Mouse (Mus musculus): Measurements from ENCODE around the gene Sppl2b.

Sppl2b gene

GRCm38 (mm10) chr10:80897861-80898510 lies 42.9 kb downstream of the Sppl2b start:
- DNase-seq (ENCODE audit: low spot score in 2 of 2) = no peak

- DNase-seq (ENCODE audit: low spot score in 2 of 2) = no peak
Measured at GRCm38 (mm10) chr10:80899074-80899473, 44.0 kb downstream of the Sppl2b start.

GRCm38 (mm10) chr10:80899591-80900317 lies 44.7 kb downstream of the Sppl2b start:
- no peak for DNase-seq (ENCODE audit: low spot score in 2 of 2)

GRCm38 (mm10) chr10:80900318-80901247 lies 45.5 kb downstream of the Sppl2b start, which contains the start of gene Timm13:
Gene Timm13, minus strand, starts transcription at chr10:80900969.
- DNase-seq (ENCODE audit: low spot score in 2 of 2) = peak; percentile 98 to 99

- DNase-seq (ENCODE audit: low spot score in 2 of 2) = no peak
Measured at GRCm38 (mm10) chr10:80901409-80902272, 46.6 kb downstream of the Sppl2b start.

- DNase-seq (ENCODE audit: low spot score in 2 of 2) = no peak
Measured at GRCm38 (mm10) chr10:80902273-80902940, 47.3 kb downstream of the Sppl2b start.

- no peak for DNase-seq (ENCODE audit: low spot score in 2 of 2)
Measured at GRCm38 (mm10) chr10:80903282-80903681, 48.2 kb downstream of the Sppl2b start.

GRCm38 (mm10) chr10:80904004-80904693 lies 49.1 kb downstream of the Sppl2b start:
- DNase-seq (ENCODE audit: low spot score in 2 of 2) = no peak

GRCm38 (mm10) chr10:80904709-80905108 lies 49.6 kb downstream of the Sppl2b start:
- no peak for DNase-seq (ENCODE audit: low spot score in 2 of 2)

GRCm38 (mm10) chr10:80909375-80910162 lies 54.5 kb downstream of the Sppl2b start:
- DNase-seq (ENCODE audit: low spot score in 2 of 2) = no peak

GRCm38 (mm10) chr10:80911354-80911753 lies 56.3 kb downstream of the Sppl2b start:
- no peak for DNase-seq (ENCODE audit: low spot score in 2 of 2)

GRCm38 (mm10) chr10:80911891-80912290 lies 56.8 kb downstream of the Sppl2b start:
- DNase-seq (ENCODE audit: low spot score in 2 of 2) = no peak

- DNase-seq (ENCODE audit: low spot score in 2 of 2) = no peak
Measured at GRCm38 (mm10) chr10:80913364-80914011, 58.4 kb downstream of the Sppl2b start.

GRCm38 (mm10) chr10:80914253-80914656 lies 59.2 kb downstream of the Sppl2b start:
- DNase-seq (ENCODE audit: low spot score in 2 of 2) = no peak

- no peak for DNase-seq (ENCODE audit: low spot score in 2 of 2)
Measured at GRCm38 (mm10) chr10:80915260-80915659, 60.2 kb downstream of the Sppl2b start.

GRCm38 (mm10) chr10:80915736-80916135 lies 60.7 kb downstream of the Sppl2b start:
- no peak for DNase-seq (ENCODE audit: low spot score in 2 of 2)

GRCm38 (mm10) chr10:80917336-80917778 lies 62.3 kb downstream of the Sppl2b start:
- no peak for DNase-seq (ENCODE audit: low spot score in 2 of 2)

GRCm38 (mm10) chr10:80917779-80918434 lies 62.8 kb downstream of the Sppl2b start, which contains the start of gene Lmnb2:
Gene Lmnb2, minus strand, starts transcription at chr10:80918245.
- peak; percentile 65 to 77 for DNase-seq (ENCODE audit: low spot score in 2 of 2)
